Mouse (Mus musculus) frontal cortex, postnatal 10 days (tissue): ENCODE data around the gene Macrod1.

ENCODE experiments used
- DNase-seq, 2 experiments: peaks; one replicate each; pipeline ENCODE4 v3.0.0; 2022; ENCODE audit warnings: low spot score in 2 of 2, mixed read lengths in 1 of 2

Gene Macrod1

GRCm38 (mm10) chr19:7111710-7112109, 55.1 kb downstream of the Macrod1 start:
- no peak for DNase-seq

DNA sequence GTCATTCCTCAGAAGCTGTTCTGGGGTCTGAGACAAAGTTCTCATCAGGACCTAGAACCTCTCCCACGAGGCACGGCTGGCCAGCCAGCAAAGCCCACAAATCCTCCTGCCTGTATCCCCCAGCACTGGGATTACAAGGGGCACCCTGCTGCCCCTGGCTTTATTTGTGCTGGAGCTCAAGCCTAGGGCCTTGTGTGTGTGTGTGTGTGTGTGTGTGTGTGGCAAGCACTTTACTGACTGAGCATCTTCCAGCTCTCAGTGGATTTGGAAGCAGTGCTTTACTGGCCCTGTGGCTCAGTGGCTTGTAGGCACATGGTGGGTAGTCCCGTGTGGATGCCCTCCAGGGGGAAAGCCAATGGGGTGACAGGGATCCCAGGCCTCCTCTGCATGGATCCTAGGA, 56.0 kb downstream of the Macrod1 start:
- no peak for DNase-seq

DNA sequence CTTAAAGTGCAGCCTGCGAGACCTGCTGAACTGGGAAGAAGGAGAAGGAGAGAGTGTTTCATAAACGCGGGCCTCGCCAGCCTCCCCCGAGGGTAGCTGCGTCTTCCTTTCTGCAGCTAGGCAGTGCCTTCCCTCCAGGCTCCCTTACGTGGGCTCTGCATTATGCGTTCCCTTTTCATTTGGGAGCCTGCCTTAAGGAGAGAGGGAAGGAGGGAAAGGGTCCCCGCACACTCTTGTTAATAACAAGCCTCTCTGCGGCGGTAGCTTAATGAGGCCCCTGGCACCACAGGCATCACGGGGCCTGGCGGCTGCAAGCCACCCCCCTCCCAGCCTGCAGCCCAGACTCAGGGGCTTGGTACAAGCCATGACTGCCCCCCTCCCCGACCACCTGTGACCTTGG, 57.0 kb downstream of the Macrod1 start:
- no peak for DNase-seq

GRCm38 (mm10) chr19:7116038-7116731, 59.6 kb downstream of the Macrod1 start:
- DNase-seq = no peak

- DNase-seq = no peak
These were observed 60.5 kb downstream of the Macrod1 start for GRCm38 (mm10) chr19:7117141-7117540.

DNA sequence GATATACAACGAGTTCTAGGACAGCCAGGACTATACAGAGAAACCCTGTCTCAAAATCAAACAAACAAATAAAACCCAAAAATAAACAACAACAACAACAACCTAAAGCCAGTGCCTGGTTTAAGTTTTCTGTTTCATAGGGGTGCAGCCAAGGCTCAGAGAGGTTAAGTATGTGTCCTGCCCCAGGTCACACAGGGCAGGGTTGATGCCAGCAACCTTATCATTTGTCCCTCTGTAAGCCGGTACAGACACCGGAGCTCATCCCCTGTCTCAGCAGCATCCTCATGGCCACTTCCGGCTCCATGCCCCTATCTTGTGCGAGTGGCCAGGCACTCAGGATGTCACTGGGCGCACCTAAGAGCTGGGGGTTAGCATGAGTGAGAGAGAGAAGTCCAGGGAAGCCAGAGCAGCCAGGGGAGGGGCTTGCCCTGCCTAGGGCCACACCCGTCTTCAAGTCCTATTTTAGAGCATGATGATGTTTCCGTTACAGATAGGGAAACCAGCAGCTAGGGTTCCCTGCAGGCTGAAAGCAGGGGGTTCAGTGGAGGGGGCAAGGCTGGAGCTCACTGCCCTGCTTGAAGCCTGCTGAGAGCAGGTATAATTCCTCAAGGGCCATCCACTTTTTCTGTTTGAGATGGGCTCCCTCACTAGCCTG, 61.2 kb downstream of the Macrod1 start:
- DNase-seq = no peak

DNA sequence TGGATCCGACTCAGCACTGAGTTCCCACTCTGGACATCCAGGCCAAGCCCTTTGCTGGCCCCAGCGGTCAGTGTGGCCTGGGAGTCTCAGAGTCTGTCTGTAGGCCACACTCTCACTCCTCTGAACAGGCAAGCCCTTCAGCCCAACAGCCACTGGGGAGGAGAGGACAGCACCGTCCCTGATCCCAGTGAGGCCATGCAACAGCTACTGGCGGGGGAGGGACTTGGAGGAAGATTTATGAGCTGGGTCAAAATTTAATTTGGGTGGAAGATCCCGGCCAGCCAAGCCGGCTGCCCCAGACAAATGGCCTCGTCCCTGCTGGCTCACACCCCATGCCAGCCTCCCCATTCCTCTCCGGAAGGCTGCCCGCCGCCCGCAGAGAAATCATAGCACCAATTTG, 64.6 kb downstream of the Macrod1 start:
- DNase-seq = no peak

GRCm38 (mm10) chr19:7122277-7122676, 65.7 kb downstream of the Macrod1 start:
- no peak for DNase-seq

DNA sequence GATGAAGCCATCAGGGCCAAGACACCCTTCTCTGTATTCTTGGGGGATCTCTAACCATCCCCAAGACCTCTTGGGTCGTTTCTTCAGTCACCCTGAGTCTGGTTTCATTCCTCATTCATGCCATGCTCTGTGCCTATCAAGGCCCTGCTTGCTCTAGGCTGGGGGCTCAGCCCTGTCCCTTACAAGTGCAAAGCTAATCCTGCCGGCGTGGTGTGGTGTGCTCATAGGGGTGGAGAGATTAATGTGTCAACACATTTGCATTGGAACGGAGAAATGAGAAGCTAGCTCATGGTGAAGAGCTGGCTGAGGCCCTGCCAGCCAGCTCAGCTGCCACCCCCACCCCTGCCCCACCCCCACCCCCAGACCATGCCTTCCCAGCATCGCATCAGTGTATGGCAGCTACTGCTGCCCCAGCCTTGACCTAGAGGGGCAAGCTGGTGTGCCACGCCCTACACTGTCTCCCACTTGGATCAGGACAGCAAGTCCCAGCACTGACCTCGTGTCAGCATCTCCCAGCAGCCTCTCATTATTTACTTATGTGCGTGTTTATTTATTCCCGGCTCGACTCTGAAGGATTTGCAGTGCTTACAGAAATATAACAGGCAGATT, 66.2 kb downstream of the Macrod1 start:
- DNase-seq = no peak

DNA sequence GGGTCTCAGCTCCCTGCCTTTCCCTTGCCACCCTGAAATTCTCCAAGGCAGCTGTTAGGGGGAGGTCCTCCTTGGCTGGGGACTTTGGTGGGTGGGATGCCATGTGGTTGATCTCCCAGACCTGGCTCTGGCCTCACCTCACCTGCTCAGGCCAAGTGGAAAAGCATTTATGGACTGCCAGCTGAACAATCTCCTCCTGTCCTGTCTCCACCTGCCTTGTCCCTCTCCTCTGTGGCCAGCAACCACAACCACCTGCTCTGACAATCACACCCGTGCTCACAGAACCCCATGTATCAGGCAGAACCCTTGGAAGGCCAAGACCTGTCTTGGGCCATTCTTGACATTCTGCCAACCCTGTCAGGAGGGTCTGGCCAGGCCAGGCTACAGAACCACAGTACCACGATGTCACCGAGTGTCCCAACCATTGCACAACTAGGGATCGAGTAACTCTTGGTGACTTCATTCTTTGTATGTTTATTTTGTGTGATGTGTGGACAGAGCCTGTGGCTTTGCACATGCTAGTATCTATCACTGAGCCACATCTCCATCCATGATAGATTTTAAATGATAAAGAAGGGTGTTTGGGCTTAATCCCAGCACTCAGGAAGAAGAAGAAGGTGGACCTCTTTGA, 69.0 kb downstream of the Macrod1 start:
- DNase-seq = no peak

- DNase-seq = no peak
These were observed 69.6 kb downstream of the Macrod1 start for GRCm38 (mm10) chr19:7126209-7126608.

GRCm38 (mm10) chr19:7126933-7127332, 70.3 kb downstream of the Macrod1 start:
- no peak for DNase-seq

- no peak for DNase-seq
These were observed 72.2 kb downstream of the Macrod1 start for GRCm38 (mm10) chr19:7128551-7129475.

GRCm38 (mm10) chr19:7130317-7130716, 73.7 kb downstream of the Macrod1 start:
- DNase-seq = no peak

- no peak for DNase-seq
These were observed 76.8 kb downstream of the Macrod1 start for GRCm38 (mm10) chr19:7133436-7133835.

DNA sequence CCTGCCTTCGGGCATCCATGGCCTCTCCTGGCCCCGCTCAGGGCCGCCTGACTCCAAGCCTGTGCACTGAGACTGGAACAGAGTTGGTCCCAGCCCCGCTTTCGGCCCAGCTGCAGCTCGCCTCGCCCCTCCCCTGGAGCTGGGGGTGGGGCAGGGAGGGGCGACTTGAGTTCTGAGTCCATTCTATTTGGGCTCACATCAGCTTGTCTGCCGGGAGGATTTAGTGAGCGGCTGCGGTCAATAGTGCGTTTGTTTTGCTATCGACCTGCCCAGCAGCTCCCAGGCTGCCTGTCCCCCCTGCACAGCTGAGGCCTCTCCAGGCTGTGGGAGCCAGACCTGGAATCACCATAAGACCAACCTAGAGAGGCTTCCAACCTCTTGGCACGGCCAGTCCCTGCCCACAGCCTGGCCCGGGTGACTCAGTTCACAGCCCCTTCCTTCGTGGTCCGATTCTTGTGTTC, 78.1 kb downstream of the Macrod1 start:
- no peak for DNase-seq

- DNase-seq = no peak
These were observed 78.9 kb downstream of the Macrod1 start for GRCm38 (mm10) chr19:7135525-7135924.

DNA sequence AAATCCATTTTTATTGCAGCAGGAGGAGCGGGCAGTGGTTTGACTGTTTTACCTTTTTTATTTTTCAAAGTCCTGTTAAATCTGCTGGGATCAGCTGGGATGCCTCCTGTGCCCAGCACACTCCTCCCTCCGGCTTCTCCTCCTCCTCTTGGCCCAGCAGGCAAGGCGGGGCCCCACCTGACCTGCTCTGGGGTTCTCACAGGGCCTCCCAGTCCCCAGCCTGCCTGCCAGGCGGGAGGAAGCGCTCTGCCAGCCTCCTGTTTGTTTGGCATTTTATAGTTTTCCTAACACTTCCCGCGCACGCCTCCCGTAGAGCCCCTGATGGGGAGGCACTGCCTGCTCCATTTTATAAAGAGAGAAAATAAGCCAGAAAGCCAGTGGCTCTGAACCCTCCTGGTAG, 79.4 kb downstream of the Macrod1 start:
- no peak for DNase-seq

- no peak for DNase-seq
These were observed 80.3 kb downstream of the Macrod1 start for GRCm38 (mm10) chr19:7136714-7137498.

DNA sequence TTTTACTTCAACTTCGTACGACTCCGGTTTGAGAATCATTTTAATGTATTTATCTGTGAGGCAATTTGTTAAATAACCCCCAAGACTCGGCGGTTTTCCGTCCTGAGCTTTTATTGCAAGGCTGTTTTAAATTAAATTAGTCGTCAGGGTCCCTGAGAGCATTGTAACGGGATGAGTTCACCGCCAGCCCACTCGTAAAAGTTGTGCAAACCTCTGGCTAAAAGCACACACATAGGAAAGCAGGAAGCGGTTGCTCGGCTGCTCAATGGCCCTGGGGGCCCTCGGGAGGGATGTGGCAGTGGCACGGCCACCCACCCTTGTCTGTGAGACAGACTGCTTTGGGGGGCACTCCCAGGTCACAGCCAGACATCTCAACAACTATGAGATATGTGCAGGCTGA, 81.7 kb downstream of the Macrod1 start:
- no peak for DNase-seq

DNA sequence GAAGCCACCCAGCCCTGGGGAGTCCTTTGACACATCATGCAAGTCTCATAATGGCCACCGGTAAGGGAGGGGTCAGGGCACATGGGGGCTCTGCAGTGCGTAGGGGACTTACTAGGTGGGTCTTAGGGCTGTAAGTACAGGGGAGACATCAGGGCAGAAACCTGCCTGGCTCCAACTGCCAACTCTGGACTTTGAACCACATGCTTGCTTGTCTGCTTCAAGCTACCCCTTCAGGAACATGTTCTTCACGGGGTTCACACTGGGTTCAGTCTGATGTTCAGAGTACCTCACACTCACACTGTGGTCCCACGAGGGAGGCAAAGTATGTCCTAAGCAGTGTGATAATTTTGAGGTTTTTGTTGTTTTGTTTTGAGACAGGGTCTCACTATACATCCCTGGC, 82.7 kb downstream of the Macrod1 start:
- no peak for DNase-seq
